Mouse (Mus musculus) heart, embryonic 10.5 days (tissue): ENCODE results near the gene Spata13. TPM values are rescaled to one million over a fixed set of nuclear protein-coding genes. Genes with fewer than 3 reads are reported as not detected.
A peak's percentile ranks its signal among the peaks of the same experiment; 100 is the strongest.

Source experiments
- DNase-seq: peaks from one replicate; pipeline ENCODE4 v3.0.0-alpha.2; 2017; ENCODE audit warnings: low spot score
- H3K27ac ChIP-seq: fragments of 300-500 bp; sonication (generic); 2 replicates; pipeline ENCODE4 v1.5.1; 2016; ENCODE audit warnings: mild to moderate bottlenecking
- H3K27me3 ChIP-seq: fragments of 300-500 bp; sonication (generic); 2 replicates; pipeline ENCODE4 v1.6.1; 2016; ENCODE audit warnings: mild to moderate bottlenecking; ENCODE audit not compliant: poor library complexity, insufficient read depth, severe bottlenecking
- H3K36me3 ChIP-seq: fragments of 300-500 bp; sonication (generic); 2 replicates; pipeline ENCODE4 v1.6.1; 2016; ENCODE audit warnings: mild to moderate bottlenecking, moderate library complexity
- H3K4me1 ChIP-seq: fragments of 300-500 bp; sonication (generic); 2 replicates; pipeline ENCODE4 v1.6.1; 2016; ENCODE audit warnings: mild to moderate bottlenecking
- H3K4me3 ChIP-seq: fragments of 300-500 bp; sonication (generic); 2 replicates; pipeline ENCODE4 v1.5.1; 2016; ENCODE audit warnings: mild to moderate bottlenecking, moderate library complexity
- H3K9me3 ChIP-seq: fragments of 300-500 bp; sonication (generic); 2 replicates; pipeline ENCODE4 v1.6.1; 2016; ENCODE audit warnings: mild to moderate bottlenecking, moderate library complexity
- WGBS: fragments of 180-500 bp; shearing (Covaris S2); methylation state at CpG from one replicate; pipeline ENCODE4 v1.1.7; 2016; 5-methylcytosine and 5-hydroxymethylcytosine counted together
- polyA plus RNA-seq: library from polyadenylated mRNA; unstranded; fragments of >200 nt; fragmentation: Nextera tagmentation; extraction: Ambion mirVana; gene quantifications from 2 replicates; pipeline ENCODE4 v1.2.1, GENCODE M21; 2016

Gene Spata13
- polyA plus RNA-seq, 1 experiment from 2014 or later, result 21.2 TPM

- DNase-seq, result no peak
- H3K27ac ChIP-seq, result no peak overlapping the region
- peaks cover 9% of the 10 kb centered on the region; the same call in 1 of the 2 replicates for H3K27me3 ChIP-seq
- H3K36me3 ChIP-seq, result no peaks in the 10 kb centered on the region
- WGBS, result 66% methylated on average over 6 of the region's 6 CpGs
- H3K4me3 ChIP-seq, result no peak overlapping the region
- H3K4me1 ChIP-seq, result 0 out of 2 replicates have a peak, but pooled peaks cover 5% of the 10 kb centered on the region
- no peaks in the 10 kb centered on the region for H3K9me3 ChIP-seq
Measured at GRCm38 (mm10) chr14:60625486-60625885, 8.3 kb upstream of the Spata13 start.

GRCm38 (mm10) chr14:60629887-60630460, 3.8 kb upstream of the Spata13 start:
- H3K27ac ChIP-seq, result no peak overlapping the region
- peaks cover 13% of the 10 kb centered on the region for H3K4me1 ChIP-seq
- H3K9me3 ChIP-seq, result no peaks in the 10 kb centered on the region
- H3K27me3 ChIP-seq, result peaks cover 22% of the 10 kb centered on the region
- no peaks in the 10 kb centered on the region for H3K36me3 ChIP-seq
- no peak overlapping the region for H3K4me3 ChIP-seq
- no peak for DNase-seq
- 78% methylated on average over 9 of the region's 9 CpGs for WGBS

- WGBS, result 74% methylated on average over 4 of the region's 4 CpGs
- Histone ChIP-seq H3K36me3 (no peaks in the 10 kb centered on the region), H3K27ac (no peak overlapping the region), H3K4me1 (peaks cover 20% of the 10 kb centered on the region), H3K27me3 (peaks cover 22% of the 10 kb centered on the region), H3K4me3 (no peak overlapping the region), H3K9me3 (no peaks in the 10 kb centered on the region)
- no peak for DNase-seq
Measured at GRCm38 (mm10) chr14:60630981-60631380, 2.8 kb upstream of the Spata13 start.

- no peak for DNase-seq
Measured at GRCm38 (mm10) chr14:60634877-60635771, 1.3 kb downstream of the Spata13 start.

GRCm38 (mm10) chr14:60635911-60636607, 2.3 kb downstream of the Spata13 start:
- WGBS, result 12% methylated on average over 14 of the region's 14 CpGs

More at GRCm38 (mm10) chr14:60634877-60635771, 1.3 kb downstream of the Spata13 start:
- Histone ChIP-seq H3K9me3 (no peaks in the 10 kb centered on the region), H3K4me3 (peak overlapping the region; percentile 80), H3K27me3 (peaks cover 13% of the 10 kb centered on the region), H3K27ac (peak overlapping the region; percentile 85), H3K4me1 (peaks cover 28% of the 10 kb centered on the region), H3K36me3 (no peaks in the 10 kb centered on the region)
- under 1% methylated on average over 45 of the region's 45 CpGs for WGBS

GRCm38 (mm10) chr14:60636608-60636980, 2.8 kb downstream of the Spata13 start:
- DNase-seq, result no peak
- Histone ChIP-seq H3K4me3 (no peak overlapping the region), H3K27ac (no peak overlapping the region), H3K9me3 (no peaks in the 10 kb centered on the region), H3K4me1 (peaks cover 33% of the 10 kb centered on the region), H3K27me3 (peaks cover 6% of the 10 kb centered on the region), H3K36me3 (no peaks in the 10 kb centered on the region)
- WGBS, result 55% methylated on average over 2 of the region's 2 CpGs

More at GRCm38 (mm10) chr14:60635911-60636607, 2.3 kb downstream of the Spata13 start:
- H3K36me3 ChIP-seq, result no peaks in the 10 kb centered on the region
- no peaks in the 10 kb centered on the region for H3K9me3 ChIP-seq
- peaks cover 11% of the 10 kb centered on the region for H3K27me3 ChIP-seq
- DNase-seq, result no peak
- peak overlapping the region; percentile 38; the same call in 1 of the 2 replicates for H3K27ac ChIP-seq
- peak overlapping the region; percentile 80 for H3K4me3 ChIP-seq
- peaks cover 31% of the 10 kb centered on the region for H3K4me1 ChIP-seq

- Histone ChIP-seq H3K9me3 (no peaks in the 10 kb centered on the region), H3K4me1 (peaks cover 33% of the 10 kb centered on the region), H3K27ac (no peak overlapping the region), H3K27me3 (peaks cover 2% of the 10 kb centered on the region; the same call in 1 of the 2 replicates), H3K4me3 (no peak overlapping the region), H3K36me3 (no peaks in the 10 kb centered on the region)
- 86% methylated on average over 9 of the region's 9 CpGs for WGBS
- DNase-seq, result no peak
Measured at GRCm38 (mm10) chr14:60636996-60637395, 3.2 kb downstream of the Spata13 start.

GRCm38 (mm10) chr14:60638159-60638558, 4.4 kb downstream of the Spata13 start:
- no peak for DNase-seq
- Histone ChIP-seq H3K4me3 (no peak overlapping the region), H3K27ac (no peak overlapping the region), H3K36me3 (no peaks in the 10 kb centered on the region), H3K9me3 (no peaks in the 10 kb centered on the region), H3K4me1 (peaks cover 33% of the 10 kb centered on the region), H3K27me3 (no peaks in the 10 kb centered on the region; the same call in 1 of the 2 replicates)
- 54% methylated on average over 8 of the region's 8 CpGs for WGBS

- Histone ChIP-seq H3K4me3 (no peak overlapping the region), H3K4me1 (peaks cover 28% of the 10 kb centered on the region), H3K36me3 (no peaks in the 10 kb centered on the region), H3K9me3 (no peaks in the 10 kb centered on the region), H3K27me3 (no peaks in the 10 kb centered on the region; the same call in 1 of the 2 replicates), H3K27ac (no peak overlapping the region)
- DNase-seq, result no peak
- 87% methylated on average over 9 of the region's 9 CpGs for WGBS
Measured at GRCm38 (mm10) chr14:60639195-60639594, 5.4 kb downstream of the Spata13 start.

GRCm38 (mm10) chr14:60641120-60641519, 7.3 kb downstream of the Spata13 start:
- Histone ChIP-seq H3K36me3 (no peaks in the 10 kb centered on the region), H3K4me3 (no peak overlapping the region), H3K9me3 (no peaks in the 10 kb centered on the region), H3K4me1 (peaks cover 21% of the 10 kb centered on the region), H3K27ac (no peak overlapping the region), H3K27me3 (no peaks in the 10 kb centered on the region; the same call in 1 of the 2 replicates)
- no peak for DNase-seq
- WGBS, result 73% methylated on average over 6 of the region's 6 CpGs

- Histone ChIP-seq H3K27me3 (no peaks in the 10 kb centered on the region; the same call in 1 of the 2 replicates), H3K4me1 (peaks cover 26% of the 10 kb centered on the region), H3K36me3 (no peaks in the 10 kb centered on the region), H3K27ac (no peak overlapping the region), H3K9me3 (no peaks in the 10 kb centered on the region), H3K4me3 (no peak overlapping the region)
- no peak for DNase-seq
- WGBS, result 89% methylated on average over 1 of the region's 1 CpGs
Measured at GRCm38 (mm10) chr14:60642131-60642530, 8.3 kb downstream of the Spata13 start.

GRCm38 (mm10) chr14:60643098-60643870, 9.5 kb downstream of the Spata13 start:
- peaks cover 23% of the 10 kb centered on the region for H3K4me1 ChIP-seq
- no peak for DNase-seq
- no peaks in the 10 kb centered on the region for H3K9me3 ChIP-seq
- no peaks in the 10 kb centered on the region for H3K36me3 ChIP-seq
- no peaks in the 10 kb centered on the region; the same call in 1 of the 2 replicates for H3K27me3 ChIP-seq
- H3K4me3 ChIP-seq, result no peak overlapping the region
- 87% methylated on average over 14 of the region's 14 CpGs for WGBS
- H3K27ac ChIP-seq, result no peak overlapping the region
